ENCODE assay signal across 8 mouse cellular contexts in the genomic region with DNA sequence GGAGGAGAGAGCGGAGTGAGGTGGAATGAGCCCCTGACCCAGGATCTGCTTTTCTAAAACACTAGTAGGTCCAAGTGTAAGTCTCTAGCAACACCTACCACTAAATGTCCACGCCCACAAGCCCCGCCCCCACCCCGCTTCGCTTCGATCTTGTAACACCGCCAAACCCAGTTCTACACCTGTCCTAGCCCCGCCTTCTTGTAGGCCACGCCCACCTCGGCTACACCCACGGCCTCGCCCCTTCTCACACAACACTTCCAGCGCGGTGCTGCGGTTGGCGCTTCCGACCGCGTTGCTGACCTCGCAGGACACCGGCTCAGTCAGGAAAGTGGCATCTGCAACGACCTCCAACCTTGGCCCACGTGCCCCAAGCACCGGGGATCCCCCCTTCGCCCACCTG. TPM values are rescaled to one million over a fixed set of nuclear protein-coding genes. Genes with fewer than 3 reads are reported as not detected.
DNase-seq lines count a peak whose midpoint lies in the region; ATAC-seq and TF ChIP-seq lines count a peak whose summit lies in the region.
"Had no signal": no experiment of that assay in that cellular context is flagged by ENCODE, and none has a peak within 500 bp of the region (broad histone marks: within the 10 kb centered on the region; RNA-seq: fewer than 3 reads in every experiment).

No protein-coding gene starts in this region.

- no peak overlapping the region for H3K27ac ChIP-seq in ES-Bruce4 (ENCODE audit: insufficient read depth, low read length)
- no peak overlapping the region for H3K27ac ChIP-seq in hindbrain, postnatal 0 days
- H3K27ac ChIP-seq in liver, embryonic 16.5 days (ENCODE audit: low read length) = no peak overlapping the region
- H3K27ac ChIP-seq in neural tube, embryonic 14.5 days (ENCODE audit: low read depth, low read length) = no peak overlapping the region

- peaks cover 14% of the 10 kb centered on the region for H3K36me3 ChIP-seq in ES-Bruce4 (ENCODE audit: control insufficient read depth, insufficient read depth, low read length, poor library complexity, severe bottlenecking)
- no peaks in the 10 kb centered on the region for H3K36me3 ChIP-seq in hindbrain, postnatal 0 days (ENCODE audit: insufficient read depth, low read length)
- H3K36me3 ChIP-seq in liver, embryonic 16.5 days (ENCODE audit: control insufficient read depth, insufficient read depth) = no peaks in the 10 kb centered on the region
- no peaks in the 10 kb centered on the region for H3K36me3 ChIP-seq in neural tube, embryonic 14.5 days (ENCODE audit: control insufficient read depth, insufficient read depth, low read length)

- H3K9ac ChIP-seq in ES-Bruce4 (ENCODE audit: low read depth, poor library complexity, severe bottlenecking) = no peak overlapping the region
- no peak overlapping the region for H3K9ac ChIP-seq in hindbrain, postnatal 0 days (replicated peaks; ENCODE audit: low read length)
- no peak overlapping the region for H3K9ac ChIP-seq in liver, embryonic 16.5 days (ENCODE audit: low read depth, low read length)
- no peak overlapping the region for H3K9ac ChIP-seq in neural tube, embryonic 14.5 days (replicated peaks; ENCODE audit: low read depth, low read length)

- DNase-seq in CD4-positive helper T cell, adult 2 months (ENCODE audit: low read depth, low spot score) = peak; percentile 82
- DNase-seq in hindbrain, postnatal 0 days (ENCODE audit: low spot score) = no peak
- no peak for DNase-seq in layer of hippocampus, postnatal 14 days (ENCODE audit: low spot score in 2 of 2)
- no peak for DNase-seq in adrenal gland, postnatal 10 days

- 4% methylated on average over 25 of the region's 25 CpGs for WGBS in hindbrain, postnatal 0 days
- 2% methylated on average over 25 of the region's 25 CpGs for WGBS in liver, embryonic 16.5 days (ENCODE audit: insufficient replicate concordance)
- WGBS in neural tube, embryonic 14.5 days = 1% methylated on average over 25 of the region's 25 CpGs

- peak overlapping the region; percentile 13 for H3K4me3 ChIP-seq in ES-Bruce4 (ENCODE audit: low read depth, low read length)
- H3K4me3 ChIP-seq in hindbrain, postnatal 0 days (ENCODE audit: low read length) = peak overlapping the region; percentile 18
- no peak overlapping the region; the same call in 1 of the 2 replicates for H3K4me3 ChIP-seq in liver, embryonic 16.5 days (ENCODE audit: low read depth, low read length)
- 0 out of 2 replicates have a peak overlapping the region, but pooled peaks have one; percentile 12 for H3K4me3 ChIP-seq in neural tube, embryonic 14.5 days (ENCODE audit: low read depth, low read length)

- no peak for ATAC-seq in hindbrain, postnatal 0 days
- peak; percentile 68 for ATAC-seq in liver, embryonic 16.5 days (ENCODE audit: low read depth)
- no peak for ATAC-seq in neural tube, embryonic 14.5 days (ENCODE audit: low read depth)

- H3K9me3 ChIP-seq in ES-Bruce4 (replicated peaks; ENCODE audit: control insufficient read depth, insufficient read depth, low read length, poor library complexity, severe bottlenecking) = no peaks in the 10 kb centered on the region
- no peaks in the 10 kb centered on the region for H3K9me3 ChIP-seq in hindbrain, postnatal 0 days (ENCODE audit: low read length)
- H3K9me3 ChIP-seq in liver, embryonic 16.5 days (replicated peaks; ENCODE audit: control insufficient read depth, low read length) = no peaks in the 10 kb centered on the region
- no peaks in the 10 kb centered on the region for H3K9me3 ChIP-seq in neural tube, embryonic 14.5 days (ENCODE audit: control insufficient read depth, low read length)

- TF ChIP-seq POLR2A in ES-Bruce4 (IDR thresholded peaks at IDR 0.05; ENCODE audit: insufficient read depth, low read length) = peak; percentile 39

- TF ChIP-seq EP300 in ES-Bruce4 (IDR thresholded peaks at IDR 0.05; ENCODE audit: insufficient read depth, low read depth, low read length) = peak; percentile 49; the same call in 1 of the 2 replicates

- H3K4me1 ChIP-seq in ES-Bruce4 (ENCODE audit: control insufficient read depth, insufficient read depth, low read length) = peaks cover 10% of the 10 kb centered on the region
- H3K4me1 ChIP-seq in hindbrain, postnatal 0 days (ENCODE audit: insufficient read depth, low read length) = peaks cover 17% of the 10 kb centered on the region
- peaks cover 7% of the 10 kb centered on the region for H3K4me1 ChIP-seq in liver, embryonic 16.5 days (ENCODE audit: control insufficient read depth, low read depth, low read length)
- H3K4me1 ChIP-seq in neural tube, embryonic 14.5 days (ENCODE audit: control insufficient read depth, insufficient read depth, low read length) = peaks cover 21% of the 10 kb centered on the region

- no peak for TF ChIP-seq CTCF in ES-Bruce4 (IDR thresholded peaks at IDR 0.05; ENCODE audit: low read depth, low read length)
- no peak for TF ChIP-seq CTCF in hindbrain, postnatal 0 days (IDR thresholded peaks at IDR 0.05; ENCODE audit: low read depth)

- H3K4me2 ChIP-seq in hindbrain, postnatal 0 days (ENCODE audit: low read depth, low read length) = peak overlapping the region; percentile 49
- peak overlapping the region; percentile 41 for H3K4me2 ChIP-seq in liver, embryonic 16.5 days (ENCODE audit: low read depth, low read length)
- H3K4me2 ChIP-seq in neural tube, embryonic 14.5 days (ENCODE audit: low read depth, low read length) = peak overlapping the region; percentile 20

- no peaks in the 10 kb centered on the region for H3K27me3 ChIP-seq in ES-Bruce4 (ENCODE audit: control insufficient read depth, insufficient read depth, low read length, poor library complexity, severe bottlenecking)
- peaks cover 42% of the 10 kb centered on the region for H3K27me3 ChIP-seq in hindbrain, postnatal 0 days (ENCODE audit: insufficient read depth, low read length)
- peaks cover 59% of the 10 kb centered on the region for H3K27me3 ChIP-seq in liver, embryonic 16.5 days (ENCODE audit: control insufficient read depth, insufficient read depth, low read depth, low read length)
- H3K27me3 ChIP-seq in neural tube, embryonic 14.5 days (ENCODE audit: control insufficient read depth, insufficient read depth, low read length) = peaks cover 18% of the 10 kb centered on the region

RNA-seq across cellular contexts. Expression of gene Kirrel2, which starts 3.7 kb away (rescaled TPM):
- polyA plus RNA-seq in ES-Bruce4 (2011; ENCODE audit: insufficient read depth, insufficient read length, low read depth, missing spikeins) = 5.8 and 9.4 TPM in 2 replicates
- 10.7 and 14.7 TPM in 2 replicates for total RNA-seq in hindbrain, postnatal 0 days (2014; rRNA removed)
- 4.4 and 5.8 TPM in 2 replicates for polyA plus RNA-seq in hindbrain, postnatal 0 days (2015; fragmentation: Nextera tagmentation; extraction: Ambion mirVana)
- 0.12 and 0.23 TPM in 2 replicates for polyA plus RNA-seq in liver, embryonic 16.5 days (2015; fragmentation: Nextera tagmentation; extraction: Ambion mirVana)
- polyA plus RNA-seq in neural tube, embryonic 14.5 days (2014; fragmentation: Nextera tagmentation; extraction: Ambion mirVana) = 0.27 and 0.89 TPM in 2 replicates
- total RNA-seq in layer of hippocampus, postnatal 14 days (2021) = 10 to 100 TPM in 1 of 2 experiments, 1 to 10 TPM in 1; 8.5 to 15.5 TPM
- total RNA-seq in adrenal gland, postnatal 10 days (2021) = not detected

RNA-seq across cellular contexts. Expression of gene Nphs1, which starts 4.3 kb away (rescaled TPM):
- polyA plus RNA-seq in ES-Bruce4 (2011; ENCODE audit: insufficient read depth, insufficient read length, low read depth, missing spikeins) = 27.5 and 30.9 TPM in 2 replicates
- total RNA-seq in hindbrain, postnatal 0 days (2014; rRNA removed) = 2.3 and 2.4 TPM in 2 replicates
- polyA plus RNA-seq in hindbrain, postnatal 0 days (2015; fragmentation: Nextera tagmentation; extraction: Ambion mirVana) = 0.50 and 1.0 TPM in 2 replicates
- polyA plus RNA-seq in liver, embryonic 16.5 days (2015; fragmentation: Nextera tagmentation; extraction: Ambion mirVana) = 0.09 and 0.19 TPM in 2 replicates
- polyA plus RNA-seq in neural tube, embryonic 14.5 days (2014; fragmentation: Nextera tagmentation; extraction: Ambion mirVana) = 0.30 TPM in 1 of 2 replicates, not detected in the other
- total RNA-seq in layer of hippocampus, postnatal 14 days (2021) = 1 to 10 TPM; 1.2 to 1.3 TPM
- not detected for total RNA-seq in adrenal gland, postnatal 10 days (2021)
- polyA plus RNA-seq: embryonic facial prominence, embryonic 11.5 days had no signal

RNA-seq across cellular contexts. Expression of gene Aplp1, which starts 8.4 kb away (rescaled TPM):
- polyA plus RNA-seq in ES-Bruce4 (2011; ENCODE audit: insufficient read depth, insufficient read length, low read depth, missing spikeins) = 70.6 and 78.2 TPM in 2 replicates
- 840 and 852 TPM in 2 replicates for total RNA-seq in hindbrain, postnatal 0 days (2014; rRNA removed)
- 617 and 682 TPM in 2 replicates for polyA plus RNA-seq in hindbrain, postnatal 0 days (2015; fragmentation: Nextera tagmentation; extraction: Ambion mirVana)
- 4.2 and 4.4 TPM in 2 replicates for polyA plus RNA-seq in liver, embryonic 16.5 days (2015; fragmentation: Nextera tagmentation; extraction: Ambion mirVana)
- 641 and 675 TPM in 2 replicates for polyA plus RNA-seq in neural tube, embryonic 14.5 days (2014; fragmentation: Nextera tagmentation; extraction: Ambion mirVana)
- total RNA-seq in layer of hippocampus, postnatal 14 days (2021) = 100 to 1,000 TPM; 981 to 987 TPM
- 10 to 100 TPM; 26.1 to 34.3 TPM for total RNA-seq in adrenal gland, postnatal 10 days (2021)

RNA-seq across cellular contexts. Expression of gene Nfkbid, which starts 32.2 kb away (rescaled TPM):
- 4.1 TPM in 2 replicates for polyA plus RNA-seq in ES-Bruce4 (2011; ENCODE audit: insufficient read depth, insufficient read length, low read depth, missing spikeins)
- total RNA-seq in hindbrain, postnatal 0 days (2014; rRNA removed) = 1.9 and 3.7 TPM in 2 replicates
- 2.1 TPM in 2 replicates for polyA plus RNA-seq in hindbrain, postnatal 0 days (2015; fragmentation: Nextera tagmentation; extraction: Ambion mirVana)
- polyA plus RNA-seq in liver, embryonic 16.5 days (2015; fragmentation: Nextera tagmentation; extraction: Ambion mirVana) = 1.4 and 1.7 TPM in 2 replicates
- polyA plus RNA-seq in neural tube, embryonic 14.5 days (2014; fragmentation: Nextera tagmentation; extraction: Ambion mirVana) = 2.5 and 3.1 TPM in 2 replicates
- 1 to 10 TPM; 3.7 to 3.8 TPM for total RNA-seq in layer of hippocampus, postnatal 14 days (2021)
- 1 to 10 TPM; 2.3 to 2.4 TPM for total RNA-seq in adrenal gland, postnatal 10 days (2021)

RNA-seq across cellular contexts. Expression of gene Hcst, which starts 34.1 kb away (rescaled TPM):
- polyA plus RNA-seq in ES-Bruce4 (2011; ENCODE audit: insufficient read depth, insufficient read length, low read depth, missing spikeins) = not detected in 2 replicates
- not detected in 2 replicates for total RNA-seq in hindbrain, postnatal 0 days (2014; rRNA removed)
- polyA plus RNA-seq in hindbrain, postnatal 0 days (2015; fragmentation: Nextera tagmentation; extraction: Ambion mirVana) = 0.84 and 1.0 TPM in 2 replicates
- polyA plus RNA-seq in liver, embryonic 16.5 days (2015; fragmentation: Nextera tagmentation; extraction: Ambion mirVana) = 7.2 and 7.8 TPM in 2 replicates
- polyA plus RNA-seq in neural tube, embryonic 14.5 days (2014; fragmentation: Nextera tagmentation; extraction: Ambion mirVana) = 1.1 TPM in 1 of 2 replicates, not detected in the other
- total RNA-seq in layer of hippocampus, postnatal 14 days (2021) = not detected
- total RNA-seq in adrenal gland, postnatal 10 days (2021) = 1 to 10 TPM; 3.7 to 4.9 TPM

Comparison
In these comparisons a context has a peak if more than half of its experiments do, and no peak if none do; other contexts are left out.
1. RNA of gene Nphs1, which starts 4.3 kb away (polyA plus RNA-seq): 27.5 to 30.9 TPM in ES-Bruce4; 0.50 to 1.0 TPM in hindbrain, postnatal 0 days, 0.09 to 0.19 TPM in liver, embryonic 16.5 days and 0.30 TPM in neural tube, embryonic 14.5 days; every median in the first group is over 10 times any median in the second.
2. RNA of gene Aplp1, which starts 8.4 kb away (polyA plus RNA-seq): 617 to 682 TPM in hindbrain, postnatal 0 days, 641 to 675 TPM in neural tube, embryonic 14.5 days and 70.6 to 78.2 TPM in ES-Bruce4; 4.2 to 4.4 TPM in liver, embryonic 16.5 days; every median in the first group is over 10 times any median in the second.
3. Peak in every context shown above with its lines, with median percentiles within 50 percentile points of each other: H3K4me2 ChIP-seq.